Mouse (Mus musculus): ENCODE measurements at regions not wholly inside any gene's neighbourhood (a gene's known extent, or its start where the extent isn't known, plus 50 kb on each side); places are given as distances from the start of the nearest gene placed in this dataset.

DNA sequence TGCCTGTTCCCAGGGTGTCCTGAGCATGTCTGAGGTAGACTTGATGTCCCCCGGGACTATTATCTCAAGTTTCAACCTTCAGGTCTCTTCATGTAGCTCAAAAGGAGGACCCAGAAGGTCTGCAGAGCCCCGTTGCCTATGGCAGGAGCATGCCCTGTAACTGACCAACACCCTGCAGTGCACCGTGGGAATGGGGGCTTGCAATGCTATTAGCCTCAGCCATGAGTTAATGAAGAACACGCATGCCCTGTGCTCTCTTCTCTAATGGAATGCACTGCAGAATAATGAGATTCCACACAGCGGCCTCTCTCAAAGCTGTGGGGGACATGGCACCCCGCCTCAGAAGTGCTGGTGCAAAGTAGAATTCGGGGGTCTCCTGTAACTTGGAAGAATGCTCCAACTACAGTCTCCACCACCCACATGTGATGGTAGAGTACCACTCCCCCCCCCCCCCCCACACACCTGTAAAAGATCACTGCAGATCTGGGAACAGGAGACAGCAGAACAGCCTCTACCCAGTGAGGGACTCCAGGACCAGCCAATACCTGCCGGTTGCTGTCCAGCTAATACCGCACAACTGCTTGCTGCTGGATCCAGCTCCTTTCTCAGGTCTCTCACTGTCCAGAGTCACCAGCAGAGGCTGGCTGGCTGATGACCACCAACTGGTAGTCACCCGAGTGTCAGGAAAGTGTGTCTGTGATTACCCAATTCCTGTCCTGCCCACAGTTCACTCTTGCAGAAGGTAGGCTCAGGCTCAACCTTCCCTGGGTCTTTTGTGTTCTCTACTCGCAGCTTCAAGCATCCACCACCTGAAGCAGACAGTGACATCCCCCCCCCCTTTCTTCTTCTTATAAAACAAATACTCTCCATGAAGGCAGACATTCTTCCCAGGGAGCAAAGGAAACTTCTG is 255.4 kb upstream of the Dio3 start:
- DNase-seq: no peak
- intact Hi-C loops (cut with DNase I): no loop called here

GRCm38 (mm10) chr12:110024295-110024694 is 254.6 kb upstream of the Dio3 start:
- intact Hi-C loops (cut with DNase I): no loop called here
- DNase-seq: no peak

DNA sequence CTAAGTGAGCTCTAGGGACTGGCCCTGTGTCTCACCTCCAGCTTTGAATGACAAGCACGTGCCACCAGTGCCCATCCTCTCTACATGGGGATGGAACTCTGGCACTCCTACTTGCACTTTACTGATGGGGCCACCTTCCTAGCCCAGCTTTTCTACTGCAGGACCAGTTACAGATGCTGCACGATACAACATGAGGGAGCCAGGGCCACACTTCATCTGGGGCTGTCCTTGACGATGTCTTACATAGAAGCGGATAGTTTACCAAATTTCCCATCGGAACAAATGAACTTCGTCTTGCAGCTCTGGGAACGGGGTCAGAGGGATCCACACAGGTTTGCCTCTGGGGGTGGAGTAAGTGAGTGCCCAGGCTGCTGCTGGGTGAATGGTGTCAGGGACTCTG is 253.7 kb upstream of the Dio3 start:
- DNase-seq: no peak
- intact Hi-C loops (cut with DNase I): no loop called here

DNA sequence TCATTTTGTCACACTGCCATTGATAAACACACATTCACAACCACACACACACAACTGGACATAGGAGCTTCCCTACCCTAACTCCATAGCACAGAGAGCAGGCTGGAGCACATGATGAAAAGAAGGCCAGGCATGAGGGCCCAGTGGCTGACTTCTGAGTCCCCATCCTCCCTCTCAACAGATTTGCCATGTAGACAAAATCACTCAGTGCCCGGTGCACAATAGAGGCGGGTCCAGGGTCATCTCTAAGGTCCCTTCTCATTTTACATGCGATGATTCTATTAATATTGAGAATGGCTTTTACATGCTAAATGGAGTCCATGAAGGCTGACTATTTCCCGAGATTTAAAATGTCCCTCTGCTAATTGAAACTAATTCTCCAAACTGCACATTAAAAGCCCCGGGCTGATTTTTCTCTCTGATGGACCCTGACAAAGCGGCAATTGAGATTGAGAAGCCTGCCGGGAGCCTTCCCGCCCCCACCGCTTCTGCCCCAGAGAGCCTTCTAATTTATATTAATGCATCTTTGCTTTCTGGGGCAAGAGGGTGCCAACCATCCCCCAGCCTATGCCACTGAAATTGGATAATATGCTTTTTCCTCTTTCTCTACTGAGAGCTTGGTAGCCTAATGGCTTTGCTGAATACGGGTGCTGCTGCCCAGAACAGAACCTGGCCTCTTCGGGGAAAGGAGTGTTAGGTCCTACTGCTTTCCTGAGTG is 252.7 kb upstream of the Dio3 start:
- intact Hi-C loops (cut with DNase I): no loop called here
- DNase-seq: no peak

GRCm38 (mm10) chr12:110027345-110027744 is 251.5 kb upstream of the Dio3 start:
- intact Hi-C loops (cut with DNase I): no loop called here
- no peak for DNase-seq

DNA sequence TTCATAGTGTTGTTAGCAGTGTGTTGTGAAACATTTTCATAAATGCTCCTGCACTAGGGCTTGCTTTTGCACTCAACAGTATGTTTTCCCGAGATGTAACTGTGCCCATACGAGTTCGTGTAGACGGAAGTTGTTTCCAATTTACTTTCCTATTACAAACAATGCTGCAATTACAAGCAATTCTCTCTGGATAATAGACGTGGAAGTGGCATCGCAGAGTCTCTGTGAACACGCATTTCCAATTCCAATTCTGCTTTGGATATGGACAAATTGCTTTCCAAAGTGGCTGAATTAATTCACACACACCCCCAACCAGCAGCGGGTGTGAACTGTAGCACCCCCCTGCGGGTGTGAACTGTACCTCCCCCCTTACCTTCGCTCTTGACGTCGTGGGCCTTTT is 250.9 kb upstream of the Dio3 start:
- intact Hi-C loops (cut with DNase I): no loop called here
- no peak for DNase-seq

DNA sequence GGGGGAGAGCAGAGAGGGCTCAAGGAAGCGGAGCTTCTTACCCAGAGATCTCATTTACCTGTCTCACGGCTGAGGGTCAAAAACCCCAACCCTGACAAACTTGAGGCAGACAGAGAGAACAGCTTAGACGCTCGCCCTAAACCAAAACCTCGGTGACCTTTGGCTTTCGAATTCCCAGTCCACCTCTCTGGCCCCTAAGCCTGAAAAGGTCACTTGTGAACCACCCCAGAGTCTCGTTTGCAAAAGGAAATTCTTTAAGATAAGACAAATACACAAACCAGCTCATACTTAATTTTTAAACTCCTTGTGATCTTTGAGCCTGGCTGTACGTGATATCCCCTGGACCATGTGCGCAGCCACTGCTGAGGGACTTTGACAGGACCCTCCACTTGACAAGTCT is 250.2 kb upstream of the Dio3 start:
- intact Hi-C loops (cut with DNase I): no loop called here
- DNase-seq: no peak

GRCm38 (mm10) chr12:110031326-110031725 is 247.5 kb upstream of the Dio3 start:
- no peak for DNase-seq
- intact Hi-C loops (cut with DNase I): no loop called here

DNA sequence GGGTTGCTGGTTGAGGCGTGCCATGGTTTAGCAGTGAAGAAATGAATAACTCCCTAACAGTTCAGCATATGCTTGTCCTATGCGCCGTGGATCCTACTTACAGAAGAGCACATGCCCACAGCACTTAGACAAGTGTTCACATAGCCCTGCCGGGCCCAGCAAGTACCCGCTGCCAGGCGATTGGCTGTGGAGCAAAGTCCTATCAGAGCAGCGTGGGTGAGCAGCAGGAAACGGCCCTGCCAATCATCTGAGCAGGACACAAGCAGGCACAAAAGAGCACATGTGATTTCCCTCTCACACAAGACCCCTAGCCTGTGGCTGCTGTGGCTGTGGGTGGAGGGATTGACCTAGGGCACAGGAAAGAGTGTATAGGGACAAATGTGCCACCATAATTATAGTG is 243.7 kb upstream of the Dio3 start:
- intact Hi-C loops (cut with DNase I): no loop called here
- no peak for DNase-seq

GRCm38 (mm10) chr12:110040682-110041081 is 238.2 kb upstream of the Dio3 start:
- no peak for DNase-seq
- intact Hi-C loops (cut with DNase I): no loop called here

DNA sequence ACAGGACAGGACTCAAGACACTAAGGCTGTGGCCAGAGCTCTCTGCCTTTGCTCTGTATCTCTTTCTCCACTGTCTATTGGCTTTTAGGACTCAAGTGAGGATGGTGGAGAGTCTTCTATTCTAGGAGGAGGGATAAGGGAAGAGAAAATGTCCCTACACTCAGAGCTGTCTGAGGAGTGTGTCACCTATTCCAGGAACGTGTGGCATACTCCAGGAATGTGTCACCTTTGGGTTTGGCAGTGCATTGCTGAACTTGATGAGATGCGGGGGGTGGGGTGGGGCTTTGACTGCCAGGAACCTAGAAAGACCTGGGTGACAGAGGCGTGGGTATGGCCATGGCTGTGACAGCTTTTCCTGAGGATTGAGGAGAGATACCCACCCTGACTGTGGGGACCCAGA is 237.1 kb upstream of the Dio3 start:
- DNase-seq: no peak
- intact Hi-C loops (cut with DNase I): no loop called here

GRCm38 (mm10) chr12:110044266-110044665 is 234.6 kb upstream of the Dio3 start:
- no peak for DNase-seq
- intact Hi-C loops (cut with DNase I): no loop called here

DNA sequence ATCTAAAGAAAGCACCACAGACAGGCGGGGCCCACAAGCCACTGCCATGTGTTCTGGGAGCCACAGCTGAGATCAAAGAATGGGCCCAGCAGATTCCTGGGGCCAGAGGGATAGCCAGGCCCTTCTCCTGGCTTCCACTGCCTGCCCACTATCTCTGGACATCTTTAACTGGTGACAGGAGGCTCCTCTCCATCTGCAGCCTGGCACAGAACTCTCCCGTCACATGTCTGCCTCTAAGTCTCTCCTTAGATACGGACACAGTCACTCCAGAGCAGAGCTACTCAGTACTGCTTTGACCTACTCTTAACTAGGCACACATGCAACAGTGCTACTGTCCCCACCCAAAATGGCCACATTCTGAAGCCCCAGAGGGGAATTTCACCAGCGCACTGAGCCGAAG is 234.1 kb upstream of the Dio3 start:
- no peak for DNase-seq
- intact Hi-C loops (cut with DNase I): no loop called here

GRCm38 (mm10) chr12:110045770-110046330 is 233.0 kb upstream of the Dio3 start:
- intact Hi-C loops (cut with DNase I): no loop called here

DNA sequence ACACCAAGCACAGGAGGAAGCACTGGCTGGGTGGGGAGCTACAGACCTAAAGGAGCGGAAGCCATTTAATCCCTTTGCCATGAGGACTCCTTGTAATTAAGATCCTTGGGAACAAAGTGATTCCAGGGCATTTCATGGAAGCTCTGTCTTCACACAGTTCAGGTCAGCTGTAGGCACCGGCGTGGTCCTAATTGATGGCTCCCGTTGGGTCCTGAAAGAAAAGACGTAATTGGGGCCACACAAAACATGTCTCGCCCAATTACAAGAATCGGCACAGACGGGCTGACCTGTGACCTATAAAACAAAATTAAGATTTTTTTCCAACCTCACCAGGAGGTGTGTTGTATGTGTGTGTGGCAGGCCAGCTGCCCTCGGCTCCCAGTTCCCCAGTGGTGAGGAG is 232.3 kb upstream of the Dio3 start:
- DNase-seq: no peak
- intact Hi-C loops (cut with DNase I): no loop called here

More at GRCm38 (mm10) chr12:110045770-110046330, 233.0 kb upstream of the Dio3 start:
- DNase-seq: no peak

GRCm38 (mm10) chr12:110047466-110048250 is 231.2 kb upstream of the Dio3 start:
- DNase-seq: no peak

DNA sequence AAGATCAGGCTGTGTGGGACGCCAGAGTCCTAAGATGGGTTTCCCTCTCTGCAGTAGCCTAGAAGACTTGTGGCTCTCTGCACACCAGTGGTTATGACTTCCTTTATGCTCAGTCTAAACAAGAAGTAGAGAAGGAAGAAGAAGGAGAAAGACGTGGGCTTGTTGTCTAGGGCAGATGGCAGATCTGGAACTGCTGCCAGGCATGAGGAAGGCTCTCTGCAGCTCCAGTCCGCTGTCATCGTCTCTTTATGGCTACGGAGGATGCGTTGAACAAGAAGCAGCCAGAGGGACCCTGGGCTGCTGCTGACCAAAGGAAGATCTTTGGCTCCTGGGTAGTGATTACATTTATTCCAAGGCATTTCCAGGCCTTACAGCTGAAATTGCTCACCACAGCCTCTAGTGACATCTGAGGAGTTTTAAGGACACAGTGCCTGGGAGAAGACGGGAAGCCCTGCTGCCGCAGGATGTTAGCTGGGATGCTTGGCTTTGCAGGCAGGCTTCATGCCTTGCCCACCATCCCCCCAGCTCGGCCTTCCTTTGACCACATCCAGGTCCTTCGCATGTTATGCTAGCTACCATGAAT is 229.6 kb upstream of the Dio3 start:
- intact Hi-C loops (cut with DNase I): no loop called here
- no peak for DNase-seq

More at GRCm38 (mm10) chr12:110047466-110048250, 231.2 kb upstream of the Dio3 start:
- intact Hi-C loops (cut with DNase I): no loop called here

GRCm38 (mm10) chr12:110059321-110059720 is 219.5 kb upstream of the Dio3 start:
- intact Hi-C loops (cut with DNase I): no loop called here
- DNase-seq: no peak

GRCm38 (mm10) chr12:110061961-110062360 is 216.9 kb upstream of the Dio3 start:
- no peak for DNase-seq
- intact Hi-C loops (cut with DNase I): no loop called here

DNA sequence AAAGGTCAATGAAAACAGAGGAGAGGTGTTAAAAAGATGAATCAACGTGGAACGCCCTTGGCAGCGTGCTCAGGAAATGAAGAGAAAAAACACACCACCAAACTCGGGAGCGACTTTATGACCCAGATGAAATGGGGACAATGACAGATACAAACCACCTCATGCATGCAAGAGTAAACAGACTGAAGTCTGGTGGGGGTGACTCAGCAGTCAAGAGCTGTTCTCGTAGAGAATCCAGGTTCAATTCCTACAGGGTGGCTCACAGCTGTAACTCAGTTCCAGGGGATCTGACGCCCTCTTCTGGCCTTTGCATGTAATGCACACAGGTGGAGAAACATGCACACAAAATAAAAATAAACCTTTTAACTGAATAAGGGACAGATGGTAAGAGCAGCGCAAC is 215.9 kb upstream of the Dio3 start:
- intact Hi-C loops (cut with DNase I): no loop called here
- DNase-seq: no peak
